Mouse (Mus musculus) forebrain, embryonic 12.5 days (tissue): ENCODE measurements around the gene Cys1. TPM values are rescaled to one million over a fixed set of nuclear protein-coding genes. Genes with fewer than 3 reads are reported as not detected.

Experiments
- ATAC-seq: fragments of 200-750 bp; cut with Nextera tagmentation; 2 replicates; pipeline ENCODE4 v1.8.0; 2017; ENCODE audit warnings: moderate TSS enrichment; ENCODE audit not compliant: low FRiP score
- H3K27ac ChIP-seq: fragments of 300-500 bp; sonication (generic); 2 replicates; pipeline ENCODE4 v1.5.1; 2016; ENCODE audit warnings: mild to moderate bottlenecking
- H3K27me3 ChIP-seq: fragments of 300-500 bp; sonication (generic); 2 replicates; pipeline ENCODE4 v1.6.1; 2016; ENCODE audit warnings: mild to moderate bottlenecking
- H3K36me3 ChIP-seq: fragments of 300-500 bp; sonication (generic); replicated peaks from 2 replicates; pipeline ENCODE4 v1.6.1; 2016; ENCODE audit warnings: mild to moderate bottlenecking
- H3K4me1 ChIP-seq: fragments of 300-500 bp; sonication (generic); 2 replicates; pipeline ENCODE4 v1.6.1; 2016
- H3K4me2 ChIP-seq: fragments of 300-500 bp; sonication (generic); 2 replicates; pipeline ENCODE4 v1.6.1; 2016; ENCODE audit warnings: mild to moderate bottlenecking, moderate library complexity
- H3K4me3 ChIP-seq: fragments of 300-500 bp; sonication (generic); replicated peaks from 2 replicates; pipeline ENCODE4 v1.5.1; 2016; ENCODE audit warnings: mild to moderate bottlenecking
- H3K9ac ChIP-seq: fragments of 300-500 bp; sonication (generic); 2 replicates; pipeline ENCODE4 v1.6.1; 2016; ENCODE audit warnings: mild to moderate bottlenecking
- H3K9me3 ChIP-seq: fragments of 300-500 bp; sonication (generic); 2 replicates; pipeline ENCODE4 v1.6.1; 2016
- WGBS: fragments of 180-500 bp; shearing (Covaris S2); methylation state at CpG from one replicate; pipeline ENCODE4 v1.1.7; 2016; 5-methylcytosine and 5-hydroxymethylcytosine counted together
- polyA plus RNA-seq: library from polyadenylated mRNA; unstranded; fragments of >200 nt; fragmentation: Nextera tagmentation; extraction: Ambion mirVana; gene quantifications from 2 replicates; pipeline ENCODE4 v1.2.1, GENCODE M21; 2016

Cys1 gene
- polyA plus RNA-seq, 1 experiment from 2014 or later, result 1.0 TPM

GRCm38 (mm10) chr12:24634648-24635047, 47.0 kb downstream of the Cys1 start:
- Histone ChIP-seq H3K4me3 (no peak overlapping the region), H3K36me3 (no peaks in the 10 kb centered on the region), H3K4me1 (0 out of 2 replicates have a peak, but pooled peaks cover 3% of the 10 kb centered on the region), H3K27ac (no peak overlapping the region), H3K9me3 (no peaks in the 10 kb centered on the region), H3K4me2 (no peak overlapping the region), H3K9ac (no peak overlapping the region), H3K27me3 (peaks cover 3% of the 10 kb centered on the region; the same call in 1 of the 2 replicates)
- WGBS, result 88% methylated on average over 3 of the region's 3 CpGs
- no peak for ATAC-seq

- Histone ChIP-seq H3K9ac (no peak overlapping the region), H3K9me3 (no peaks in the 10 kb centered on the region), H3K4me2 (no peak overlapping the region), H3K4me1 (0 out of 2 replicates have a peak, but pooled peaks cover 3% of the 10 kb centered on the region), H3K36me3 (no peaks in the 10 kb centered on the region), H3K27ac (no peak overlapping the region), H3K27me3 (peaks cover 3% of the 10 kb centered on the region; the same call in 1 of the 2 replicates), H3K4me3 (no peak overlapping the region)
- 85% methylated on average over 4 of the region's 4 CpGs for WGBS
- no peak for ATAC-seq
Measured at GRCm38 (mm10) chr12:24634212-24634611, 47.4 kb downstream of the Cys1 start.

- H3K36me3 ChIP-seq, result no peaks in the 10 kb centered on the region
- H3K4me3 ChIP-seq, result no peak overlapping the region
- no peak overlapping the region for H3K9ac ChIP-seq
- H3K27me3 ChIP-seq, result peaks cover 3% of the 10 kb centered on the region; the same call in 1 of the 2 replicates
- H3K4me1 ChIP-seq, result 0 out of 2 replicates have a peak, but pooled peaks cover 3% of the 10 kb centered on the region
- H3K4me2 ChIP-seq, result no peak overlapping the region
- no peak for ATAC-seq
- no peaks in the 10 kb centered on the region for H3K9me3 ChIP-seq
- no peak overlapping the region for H3K27ac ChIP-seq
- 70% methylated on average over 1 of the region's 1 CpGs for WGBS
Measured at GRCm38 (mm10) chr12:24633753-24634191, 47.8 kb downstream of the Cys1 start.

GRCm38 (mm10) chr12:24632404-24632803, 49.2 kb downstream of the Cys1 start:
- WGBS, result 64% methylated on average over 4 of the region's 4 CpGs
- H3K36me3 ChIP-seq, result no peaks in the 10 kb centered on the region

GRCm38 (mm10) chr12:24630220-24630619, 51.4 kb downstream of the Cys1 start:
- WGBS, result 79% methylated on average over 1 of the region's 1 CpGs
- Histone ChIP-seq H3K4me1 (0 out of 2 replicates have a peak, but pooled peaks cover 3% of the 10 kb centered on the region), H3K4me2 (no peak overlapping the region), H3K27me3 (no peaks in the 10 kb centered on the region), H3K9me3 (no peaks in the 10 kb centered on the region), H3K4me3 (no peak overlapping the region), H3K36me3 (no peaks in the 10 kb centered on the region), H3K27ac (no peak overlapping the region), H3K9ac (no peak overlapping the region)
- ATAC-seq, result no peak

More at GRCm38 (mm10) chr12:24632404-24632803, 49.2 kb downstream of the Cys1 start:
- no peak overlapping the region for H3K9ac ChIP-seq
- no peaks in the 10 kb centered on the region for H3K9me3 ChIP-seq
- no peak overlapping the region for H3K4me2 ChIP-seq
- H3K4me3 ChIP-seq, result no peak overlapping the region
- H3K27me3 ChIP-seq, result peaks cover 3% of the 10 kb centered on the region; the same call in 1 of the 2 replicates
- H3K27ac ChIP-seq, result no peak overlapping the region
- H3K4me1 ChIP-seq, result 0 out of 2 replicates have a peak, but pooled peaks cover 3% of the 10 kb centered on the region
- ATAC-seq, result no peak

GRCm38 (mm10) chr12:24627215-24627614, 54.4 kb downstream of the Cys1 start:
- WGBS, result 62% methylated on average over 3 of the region's 3 CpGs
- Histone ChIP-seq H3K4me2 (no peak overlapping the region), H3K27ac (no peak overlapping the region), H3K4me3 (no peak overlapping the region), H3K4me1 (peaks cover 14% of the 10 kb centered on the region; the same call in 1 of the 2 replicates), H3K36me3 (no peaks in the 10 kb centered on the region), H3K9me3 (no peaks in the 10 kb centered on the region), H3K9ac (no peak overlapping the region), H3K27me3 (no peaks in the 10 kb centered on the region)
- no peak for ATAC-seq

- Histone ChIP-seq H3K27me3 (no peaks in the 10 kb centered on the region), H3K4me3 (no peak overlapping the region)
- ATAC-seq, result no peak
Measured at GRCm38 (mm10) chr12:24626401-24626800, 55.2 kb downstream of the Cys1 start.

GRCm38 (mm10) chr12:24623486-24624251, 57.9 kb downstream of the Cys1 start:
- H3K27ac ChIP-seq, result no peak overlapping the region

More at GRCm38 (mm10) chr12:24626401-24626800, 55.2 kb downstream of the Cys1 start:
- peaks cover 12% of the 10 kb centered on the region; the same call in 1 of the 2 replicates for H3K4me1 ChIP-seq
- no peak overlapping the region for H3K9ac ChIP-seq
- WGBS, result 92% methylated on average over 5 of the region's 5 CpGs
- no peak overlapping the region for H3K4me2 ChIP-seq
- no peaks in the 10 kb centered on the region for H3K9me3 ChIP-seq
- H3K27ac ChIP-seq, result no peak overlapping the region
- no peaks in the 10 kb centered on the region for H3K36me3 ChIP-seq

GRCm38 (mm10) chr12:24619436-24619835, 62.2 kb downstream of the Cys1 start:
- Histone ChIP-seq H3K36me3 (no peaks in the 10 kb centered on the region), H3K27ac (no peak overlapping the region), H3K4me3 (no peak overlapping the region), H3K9me3 (no peaks in the 10 kb centered on the region), H3K4me2 (no peak overlapping the region), H3K27me3 (no peaks in the 10 kb centered on the region), H3K9ac (no peak overlapping the region), H3K4me1 (peaks cover 9% of the 10 kb centered on the region; the same call in 1 of the 2 replicates)
- ATAC-seq, result no peak
- WGBS, result 86% methylated on average over 4 of the region's 4 CpGs

More at GRCm38 (mm10) chr12:24623486-24624251, 57.9 kb downstream of the Cys1 start:
- no peaks in the 10 kb centered on the region for H3K36me3 ChIP-seq
- 81% methylated on average over 12 of the region's 12 CpGs for WGBS
- H3K27me3 ChIP-seq, result no peaks in the 10 kb centered on the region
- no peaks in the 10 kb centered on the region for H3K9me3 ChIP-seq
- ATAC-seq, result no peak
- H3K9ac ChIP-seq, result no peak overlapping the region
- no peak overlapping the region for H3K4me2 ChIP-seq
- no peak overlapping the region for H3K4me3 ChIP-seq
- peaks cover 12% of the 10 kb centered on the region; the same call in 1 of the 2 replicates for H3K4me1 ChIP-seq

Other genes starting within 250 kb of the Cys1 start
- gene Taf1b, start 183.5 kb downstream of the Cys1 start, polyA plus RNA-seq, result 34.5 and 34.6 TPM in 2 replicates
- gene Grhl1, start 109.5 kb downstream of the Cys1 start, polyA plus RNA-seq, result 0.52 and 1.0 TPM in 2 replicates
- gene Klf11, start 30.5 kb downstream of the Cys1 start, polyA plus RNA-seq, result 15.4 and 15.5 TPM in 2 replicates
- gene Rrm2, start 26.4 kb upstream of the Cys1 start, polyA plus RNA-seq, result 525 and 536 TPM in 2 replicates
- gene Mboat2, start 149.1 kb upstream of the Cys1 start, polyA plus RNA-seq, result 58.4 and 60.0 TPM in 2 replicates